Mouse (Mus musculus): ENCODE data around the gene Hbq1a. TPM values are rescaled to one million over a fixed set of nuclear protein-coding genes. Genes with fewer than 3 reads are reported as not detected.

Gene Hbq1a
- polyA plus RNA-seq, 1 experiment = 0.09 TPM

- Histone ChIP-seq H3K27me3 (ENCODE audit: control insufficient read depth) (peaks cover 54% of the 10 kb centered on the region), H3K9me3 (ENCODE audit: control insufficient read depth, low read length) (no peaks in the 10 kb centered on the region), H3K4me3 (replicated peaks) (no peak overlapping the region), H3K36me3 (ENCODE audit: control insufficient read depth) (no peaks in the 10 kb centered on the region), H3K4me1 (ENCODE audit: control insufficient read depth) (peaks cover 18% of the 10 kb centered on the region)
- TF ChIP-seq GATA1 (IDR thresholded peaks at IDR 0.05; ENCODE audit: low read length) = no peak
- TF ChIP-seq TAL1 (IDR thresholded peaks at IDR 0.05; ENCODE audit: low read length) = no peak
Measured at GRCm38 (mm10) chr11:32349284-32349953, 49.5 kb downstream of the Hbq1a start.

Other genes starting within 250 kb of the Hbq1a start
- not detected in 2 replicates for gene Il9r, start 99.8 kb upstream of the Hbq1a start, polyA plus RNA-seq (2012)
- gene Snrnp25, start 94.7 kb upstream of the Hbq1a start, polyA plus RNA-seq (2012) = 25.7 and 48.2 TPM in 2 replicates
- gene Rhbdf1, start 77.8 kb upstream of the Hbq1a start, polyA plus RNA-seq (2012) = 0.44 and 0.77 TPM in 2 replicates
- 4.8 and 5.0 TPM in 2 replicates for gene Mpg, start 73.6 kb upstream of the Hbq1a start, polyA plus RNA-seq (2012)
- 4.8 and 5.8 TPM in 2 replicates for gene Nprl3, start 32.4 kb upstream of the Hbq1a start, polyA plus RNA-seq (2012)
- gene Hba-x, start 23.7 kb upstream of the Hbq1a start, polyA plus RNA-seq (2012) = 158 and 188 TPM in 2 replicates
- gene Hba-a1, start 16.6 kb upstream of the Hbq1a start, polyA plus RNA-seq (2012) = 387,305 and 409,151 TPM in 2 replicates
- gene Hbq1b, start 13.1 kb upstream of the Hbq1a start, polyA plus RNA-seq (2012) = 7.5 and 8.6 TPM in 2 replicates
- gene Hba-a2, start 3.6 kb upstream of the Hbq1a start, polyA plus RNA-seq (2012) = 130,484 and 191,888 TPM in 2 replicates
- 0.02 and 0.05 TPM in 2 replicates for gene Sh3pxd2b, start 47.8 kb downstream of the Hbq1a start, polyA plus RNA-seq (2012)
- gene Ubtd2, start 155.3 kb downstream of the Hbq1a start, polyA plus RNA-seq (2012) = 0.16 and 0.17 TPM in 2 replicates
- gene Efcab9, start 232.0 kb downstream of the Hbq1a start, polyA plus RNA-seq (2012) = 0.07 TPM in 1 of 2 replicates, not detected in the other
- gene Stk10, start 233.2 kb downstream of the Hbq1a start, polyA plus RNA-seq (2012) = 2.8 and 3.8 TPM in 2 replicates

Measured in erythroblast, embryonic 14.5 days (primary cell).